Mouse (Mus musculus) MEL (cell line): Measurements from ENCODE around the gene Gm10322.

Experiments
- CHD2 ChIP-seq: IDR thresholded peaks from 2 replicates; pipeline ENCODE4 v1.6.1; 2011; ENCODE audit warnings: low read length, improper control_type of control experiment
- EP300 ChIP-seq, 2 experiments: IDR thresholded peaks; 2 replicates each; pipeline ENCODE4 v1.6.1; 2011; ENCODE audit warnings: improper control_type of control experiment in 2 of 2, low read length in 2 of 2, low read depth in 1 of 2, mild to moderate bottlenecking in 1 of 2
- HCFC1 ChIP-seq: IDR thresholded peaks from 2 replicates; pipeline ENCODE4 v1.6.1; 2012; ENCODE audit warnings: low read depth, mild to moderate bottlenecking, inconsistent platforms, low read length, improper control_type of control experiment, moderate library complexity
- MAZ ChIP-seq: IDR thresholded peaks from 2 replicates; pipeline ENCODE4 v1.6.1; 2012; ENCODE audit warnings: low read depth, mild to moderate bottlenecking, inconsistent platforms, low read length, improper control_type of control experiment
- NELFE ChIP-seq: IDR thresholded peaks from 2 replicates; pipeline ENCODE4 v1.6.1; 2011; ENCODE audit warnings: low read depth, low read length, improper control_type of control experiment
- NRF1 ChIP-seq: IDR thresholded peaks from 2 replicates; pipeline ENCODE4 v1.6.1; 2014; ENCODE audit warnings: low read depth, mild to moderate bottlenecking, inconsistent platforms, low read length, improper control_type of control experiment, moderate library complexity; ENCODE audit not compliant: poor library complexity, insufficient read depth, severe bottlenecking
- POLR2A ChIP-seq, 2 experiments: IDR thresholded peaks; 2 replicates each; pipeline ENCODE4 v1.6.1; 2011 to 2012; ENCODE audit warnings: low read length in 2 of 2, mild to moderate bottlenecking in 2 of 2, control low read depth in 1 of 2, improper control_type of control experiment in 1 of 2, low read depth in 1 of 2, moderate library complexity in 1 of 2; ENCODE audit not compliant: control insufficient read depth in 1 of 2, insufficient read depth in 1 of 2, poor library complexity in 1 of 2
- POLR2AphosphoS5 ChIP-seq: IDR thresholded peaks from 2 replicates; pipeline ENCODE4 v1.6.1; 2012; ENCODE audit warnings: low read depth, borderline replicate concordance, mild to moderate bottlenecking, inconsistent platforms, low read length, moderate library complexity, mixed read lengths
- ZC3H11A ChIP-seq: IDR thresholded peaks from 2 replicates; pipeline ENCODE4 v1.6.1; 2012; ENCODE audit warnings: low read depth, mild to moderate bottlenecking, inconsistent platforms, low read length, improper control_type of control experiment
- ZKSCAN1 ChIP-seq: IDR thresholded peaks from 2 replicates; pipeline ENCODE4 v1.6.1; 2012; ENCODE audit warnings: low read depth, mild to moderate bottlenecking, inconsistent platforms, low read length, improper control_type of control experiment, moderate library complexity

- TF ChIP-seq CHD2 (no peak), ZKSCAN1 (no peak), EP300 (IDR thresholded peaks at IDR 0.05; ENCODE audit: low read depth in 1 of 2, low read length in 2 of 2) (no peak), NELFE (no peak), POLR2A (IDR thresholded peaks at IDR 0.05; ENCODE audit: control insufficient read depth in 1 of 2, insufficient read depth in 1 of 2, low read depth in 1 of 2, low read length in 2 of 2, poor library complexity in 1 of 2) (no peak), POLR2AphosphoS5 (no peak), NRF1 (no peak), MAZ (no peak), HCFC1 (0 out of 2 replicates have a peak, but pooled peaks have one; percentile 1), ZC3H11A (no peak)
These were observed 45.1 kb upstream of the Gm10322 start for GRCm38 (mm10) chr10:59570780-59571179.
